Mouse (Mus musculus) thymus, postnatal 25 days (tissue): ENCODE measurements around the gene Pde4c.

Experiments
- DNase-seq: peaks from one replicate; pipeline ENCODE4 v3.0.0; 2022

Pde4c gene

DNA sequence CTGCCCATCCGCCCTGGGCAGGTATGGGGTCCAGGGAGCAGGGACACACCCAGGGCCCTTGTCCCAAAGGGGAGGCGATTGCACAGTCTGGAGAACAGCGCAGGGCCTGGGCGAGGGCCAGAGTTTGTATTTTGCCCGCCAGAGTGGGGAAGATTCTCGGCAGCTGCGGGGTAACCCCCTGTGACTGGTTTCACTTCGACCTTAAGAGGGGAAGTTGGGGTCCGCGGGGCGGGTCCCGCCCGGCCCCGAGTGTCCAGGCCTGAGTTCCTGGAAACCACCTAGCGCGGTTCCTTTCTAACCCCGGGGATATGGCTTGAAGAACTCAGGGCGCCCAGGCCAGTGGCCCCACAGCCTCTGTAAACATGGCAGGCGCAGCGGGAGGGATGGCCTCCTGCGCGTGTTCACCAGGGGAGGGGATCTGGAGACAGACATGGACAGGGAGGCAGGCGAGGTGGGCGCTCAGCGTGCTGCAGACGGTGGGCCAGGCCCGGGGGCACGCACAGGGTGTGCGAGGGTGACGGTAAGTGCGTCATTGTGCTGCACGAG lies 44.8 kb downstream of the Pde4c start:
- DNase-seq = no peak

DNA sequence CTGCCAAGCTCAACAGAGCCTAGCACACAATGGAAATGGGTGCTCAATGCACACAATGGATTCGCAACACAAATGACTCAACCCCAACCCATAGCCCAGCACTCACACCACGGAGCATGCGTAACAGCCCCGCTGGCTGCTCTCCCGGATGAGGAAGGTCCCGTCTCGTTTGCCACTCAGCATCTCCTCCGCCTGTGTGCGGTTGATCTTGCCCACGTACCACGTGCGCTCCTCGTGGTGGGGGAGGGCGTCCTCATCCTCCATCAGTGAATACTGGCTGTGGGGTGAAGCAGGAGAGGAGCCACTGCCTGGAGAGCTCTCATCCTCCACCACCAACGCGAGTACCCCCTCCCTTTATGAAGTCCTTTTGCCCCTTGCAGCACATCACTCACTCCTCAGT lies 45.4 kb downstream of the Pde4c start:
- DNase-seq = no peak

DNA sequence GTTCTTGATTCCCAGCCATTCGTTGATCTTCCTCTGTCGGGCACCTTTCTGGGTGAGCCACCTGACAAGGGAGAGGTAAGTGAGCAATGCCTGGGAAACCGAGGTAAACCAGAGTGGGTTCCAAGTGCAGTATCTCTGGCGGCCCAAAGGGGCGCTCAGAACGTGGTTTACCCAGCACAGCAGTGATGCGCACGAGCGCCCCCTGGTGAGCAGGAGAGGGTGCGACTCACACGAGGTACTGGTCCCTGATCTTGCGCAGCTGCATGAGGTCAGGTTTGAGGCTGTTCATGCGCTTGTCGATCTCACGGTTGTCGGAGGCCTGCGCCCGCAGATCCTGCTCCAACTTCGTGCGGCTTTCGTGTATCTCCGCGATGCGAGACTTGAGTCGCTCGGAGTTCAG lies 45.8 kb downstream of the Pde4c start:
- peak; percentile 98 for DNase-seq

DNA sequence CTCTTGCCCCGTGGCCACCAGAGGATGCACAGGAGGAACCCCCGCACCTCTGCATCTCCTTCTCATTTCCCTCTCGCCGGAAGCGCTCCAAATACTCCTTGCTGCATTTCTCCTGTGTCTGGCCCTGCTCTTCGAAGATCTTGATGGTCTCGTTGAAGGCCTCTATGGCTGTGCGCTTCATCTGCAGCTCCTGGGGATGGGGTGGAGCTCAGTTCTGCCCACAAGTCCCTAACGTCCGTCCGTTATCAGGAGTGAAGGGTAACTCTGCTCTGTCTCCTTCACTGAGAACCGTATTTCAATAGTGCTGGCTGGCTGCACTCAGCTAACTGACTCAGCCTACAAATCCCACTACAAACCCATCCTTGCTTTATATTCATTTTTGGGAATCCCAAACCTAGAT lies 46.3 kb downstream of the Pde4c start:
- DNase-seq = no peak

DNA sequence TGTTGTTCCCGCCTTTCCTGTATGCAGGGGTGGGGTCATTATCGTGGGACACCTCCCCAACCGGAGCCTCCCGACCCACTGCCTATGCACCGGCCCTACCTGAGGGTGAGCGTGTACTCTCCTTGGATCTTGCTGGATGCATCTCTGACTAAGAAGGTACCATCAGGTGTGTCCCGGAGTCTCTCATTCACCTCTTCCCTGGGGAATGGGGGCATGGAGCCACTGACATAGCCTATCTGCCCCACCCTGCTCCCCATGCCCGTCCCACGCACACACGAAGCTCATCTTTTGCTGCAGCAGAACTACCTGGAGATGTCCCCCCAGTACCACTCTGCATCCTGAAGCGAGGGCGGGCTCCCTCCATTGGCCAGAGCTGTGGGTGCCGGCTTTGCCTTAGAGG lies 47.2 kb downstream of the Pde4c start:
- DNase-seq = no peak

DNA sequence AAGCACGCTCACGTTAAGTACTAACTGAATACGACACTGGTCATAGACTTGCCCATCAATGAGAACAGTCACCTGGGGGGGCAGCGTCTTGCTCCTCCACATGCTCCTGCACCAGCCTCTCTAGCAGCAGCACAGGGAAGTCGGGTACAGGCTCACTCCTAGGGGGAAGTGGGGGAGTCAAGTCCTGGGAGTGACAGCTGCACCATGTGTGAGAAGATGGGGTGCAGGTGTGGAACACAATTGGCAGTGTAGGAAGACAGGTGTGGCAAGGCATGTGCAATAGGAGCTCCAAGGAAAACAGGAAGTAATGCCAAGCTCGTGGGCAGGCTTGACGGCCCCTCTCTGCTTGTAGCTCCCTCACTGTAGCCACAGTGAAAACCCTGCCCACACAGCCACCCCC lies 47.7 kb downstream of the Pde4c start:
- DNase-seq = no peak

DNA sequence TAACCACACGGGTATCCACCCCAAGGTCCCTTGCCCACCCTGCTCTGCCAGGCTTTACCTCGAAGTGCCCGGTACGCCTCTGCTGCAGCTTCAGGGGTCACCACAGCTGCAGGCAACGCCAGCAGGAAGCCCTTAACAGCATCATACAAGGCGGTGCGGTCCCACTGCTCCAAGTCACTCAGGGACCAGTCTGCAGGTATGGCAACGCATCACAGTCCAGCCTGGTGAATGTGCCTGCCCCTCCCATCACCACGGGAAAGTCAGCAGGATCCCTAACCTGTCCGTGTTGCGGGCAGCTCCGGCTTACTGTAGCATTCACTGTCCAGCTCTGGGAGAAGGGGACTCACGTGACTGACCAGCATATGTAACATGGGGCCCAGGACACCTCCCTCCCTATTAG lies 48.6 kb downstream of the Pde4c start:
- no peak for DNase-seq

DNA sequence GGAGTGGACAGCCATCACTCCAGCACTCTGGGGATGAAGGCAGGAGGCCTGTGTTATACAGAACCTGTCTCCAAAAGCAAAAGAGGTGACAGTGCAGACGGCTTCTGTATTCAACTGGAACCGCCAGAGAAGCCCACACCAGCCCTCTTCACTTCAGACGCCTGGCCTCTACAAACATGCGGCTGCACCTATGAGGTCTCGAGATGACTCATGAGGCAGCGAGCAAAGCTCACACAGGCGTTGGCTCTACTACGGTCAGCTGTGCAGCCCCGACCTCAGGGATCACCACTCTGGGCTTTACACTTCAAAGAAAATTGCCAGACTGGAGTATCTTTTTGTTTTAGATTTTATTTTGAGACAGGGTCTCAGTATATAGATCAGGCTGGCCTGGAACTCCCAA lies 49.4 kb downstream of the Pde4c start:
- DNase-seq = no peak

DNA sequence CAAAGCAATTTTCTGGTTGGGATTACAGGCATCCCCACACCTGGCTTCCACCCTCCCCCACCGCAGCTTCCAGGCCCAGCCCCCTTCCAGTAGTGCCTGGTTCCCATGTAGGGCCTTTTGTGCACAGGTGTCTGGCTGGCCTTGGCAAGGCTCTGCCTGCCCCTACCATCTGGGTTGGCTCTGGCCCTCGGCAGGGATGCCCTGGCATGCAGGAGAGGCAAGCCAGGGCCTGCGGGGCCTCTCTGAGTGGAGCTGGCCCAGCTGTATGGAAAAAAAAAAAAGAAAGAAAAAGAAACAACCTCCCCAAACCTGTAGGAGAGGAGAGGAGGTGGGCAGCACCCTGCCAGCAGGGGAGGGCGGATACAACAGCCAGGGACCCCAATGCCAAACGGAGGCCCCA lies 49.9 kb downstream of the Pde4c start:
- no peak for DNase-seq

DNA sequence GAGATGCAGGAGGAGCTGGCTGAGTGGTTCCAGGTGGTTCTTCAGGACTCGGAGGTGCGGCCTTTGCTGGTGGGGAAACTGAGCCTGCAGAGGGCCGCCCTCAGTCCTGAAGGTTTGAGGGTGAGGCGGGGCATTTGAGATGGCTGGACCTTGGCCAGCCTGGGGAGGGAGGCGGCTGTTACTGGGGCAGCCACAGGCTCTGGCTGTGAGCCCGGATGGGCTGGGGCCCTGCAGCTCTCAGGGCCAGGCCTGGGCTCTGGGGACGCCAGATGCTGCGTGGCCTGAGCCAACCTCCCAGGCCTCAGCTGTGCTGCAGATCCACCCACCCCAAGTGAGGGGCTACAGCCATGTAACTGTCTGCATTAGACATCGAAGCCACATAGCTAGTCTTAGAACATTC lies 50.3 kb downstream of the Pde4c start:
- no peak for DNase-seq

DNA sequence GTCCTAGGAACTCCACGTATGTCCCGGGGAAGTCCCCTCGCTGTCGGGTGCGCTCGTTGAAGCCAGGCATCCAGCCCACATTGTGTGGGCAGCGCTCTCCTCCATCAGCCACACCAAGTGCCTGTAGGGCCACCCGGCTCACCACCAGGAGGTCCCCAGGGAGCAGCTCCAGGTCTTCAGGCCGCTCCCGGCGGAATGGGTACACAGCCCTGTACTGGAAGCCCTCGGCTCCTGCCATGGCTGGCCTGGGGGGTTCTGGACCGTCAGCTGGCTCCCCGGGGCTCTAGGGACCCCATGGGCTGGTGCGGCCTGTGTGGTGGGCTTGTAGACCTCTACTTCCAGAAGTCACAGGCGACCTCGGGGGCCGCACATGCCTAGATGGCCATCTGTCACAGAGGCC lies 51.2 kb downstream of the Pde4c start:
- DNase-seq = no peak

DNA sequence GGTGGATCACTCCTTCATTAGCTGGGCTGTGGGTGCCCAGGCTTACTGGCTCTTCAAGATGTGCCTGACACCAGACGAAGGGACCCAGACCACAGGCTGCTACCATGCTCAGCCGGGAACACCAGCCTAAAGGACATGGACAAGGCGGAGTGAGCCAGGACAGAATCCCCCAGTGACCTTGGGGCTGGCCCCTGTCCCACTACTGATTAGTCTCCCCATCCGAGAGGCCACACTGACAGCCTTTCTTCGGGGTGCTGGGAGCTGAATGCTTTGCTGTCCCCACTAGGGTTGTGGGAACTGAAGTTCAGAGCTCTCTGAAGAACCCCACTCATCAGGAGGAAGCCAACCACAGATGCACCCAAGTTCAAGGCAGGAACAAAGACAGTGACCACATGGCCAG lies 51.7 kb downstream of the Pde4c start:
- no peak for DNase-seq

DNA sequence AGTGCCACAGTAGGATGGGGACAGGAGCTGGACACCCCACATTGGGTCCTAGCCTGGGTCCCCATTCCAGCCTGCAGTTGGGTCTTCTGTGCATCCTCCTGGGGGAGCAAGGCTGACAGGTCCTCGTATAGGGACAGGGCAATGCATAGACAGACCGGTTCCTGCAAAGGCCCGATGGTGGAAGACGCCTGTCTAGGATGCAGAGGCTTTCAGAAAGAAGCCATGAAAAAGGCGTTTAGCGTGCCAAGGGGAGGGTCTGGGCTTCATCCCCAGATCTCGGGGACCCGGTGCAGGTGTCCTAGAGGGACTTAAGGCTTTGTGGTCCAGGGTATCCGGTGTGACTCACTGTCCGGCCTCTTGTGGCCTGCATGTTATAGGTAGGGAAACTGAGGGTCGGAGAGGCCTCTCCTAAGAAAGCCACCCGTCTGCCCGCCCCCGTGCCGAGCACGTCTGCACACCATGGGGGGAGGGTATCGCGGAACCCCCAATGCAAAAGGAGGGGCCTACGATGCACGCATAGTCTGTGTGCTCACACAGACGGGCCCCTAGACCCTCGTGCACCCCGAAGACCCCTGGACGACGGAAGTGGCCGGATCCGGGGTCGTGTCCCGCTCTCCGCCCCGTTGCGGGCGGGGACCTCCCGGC lies 52.5 kb downstream of the Pde4c start:
- no peak for DNase-seq

DNA sequence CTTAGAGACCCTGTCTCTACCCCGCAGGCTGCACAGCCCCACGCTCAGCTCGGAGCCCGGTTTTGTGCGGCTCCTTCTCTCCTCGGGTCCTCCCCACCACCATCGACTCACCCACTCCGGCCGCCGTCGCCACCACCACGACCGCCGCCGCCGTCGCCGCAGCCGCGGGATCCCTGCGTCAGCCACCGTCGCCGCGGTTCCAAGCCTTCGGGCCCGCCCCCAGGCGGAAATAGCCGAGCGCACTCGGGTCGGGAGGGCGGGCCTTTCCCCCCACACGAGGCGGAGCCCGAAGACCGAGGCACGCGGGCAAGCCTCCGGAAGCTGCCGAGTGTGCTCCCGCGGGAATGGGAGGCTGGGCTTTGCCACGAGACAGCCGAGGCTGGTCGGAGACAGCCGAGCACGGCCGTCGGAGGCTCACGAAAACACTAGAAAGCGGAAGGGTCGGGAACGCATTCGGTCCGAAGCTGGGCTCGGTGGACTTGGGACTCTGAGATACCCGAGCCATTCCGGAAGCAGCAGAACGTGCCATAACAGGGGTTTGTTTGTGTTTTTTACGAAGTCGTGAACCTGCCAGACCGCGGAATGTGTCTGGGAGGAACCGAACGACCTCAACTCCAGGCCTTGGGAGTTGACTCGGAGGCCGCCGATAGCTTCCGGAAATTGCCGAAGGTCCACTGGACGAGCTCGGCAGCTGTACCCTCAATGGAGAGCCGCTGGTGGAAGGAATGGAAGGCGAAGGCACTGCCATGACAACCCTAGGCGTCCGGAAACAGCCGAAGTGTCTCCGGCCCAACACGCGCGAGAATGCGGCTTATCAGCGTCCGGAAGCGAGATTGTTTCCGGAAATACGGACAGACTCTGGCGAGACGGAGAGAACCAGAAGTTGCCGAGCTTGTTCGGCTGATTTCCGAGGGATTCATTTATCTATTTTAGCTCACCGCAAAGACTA lies 53.2 kb downstream of the Pde4c start, which contains the start of gene Pik3r2:
TSS of gene Pik3r2 (minus strand) at position 218 of the 949 bp plus-strand sequence.
- peak; percentile 99 for DNase-seq

DNA sequence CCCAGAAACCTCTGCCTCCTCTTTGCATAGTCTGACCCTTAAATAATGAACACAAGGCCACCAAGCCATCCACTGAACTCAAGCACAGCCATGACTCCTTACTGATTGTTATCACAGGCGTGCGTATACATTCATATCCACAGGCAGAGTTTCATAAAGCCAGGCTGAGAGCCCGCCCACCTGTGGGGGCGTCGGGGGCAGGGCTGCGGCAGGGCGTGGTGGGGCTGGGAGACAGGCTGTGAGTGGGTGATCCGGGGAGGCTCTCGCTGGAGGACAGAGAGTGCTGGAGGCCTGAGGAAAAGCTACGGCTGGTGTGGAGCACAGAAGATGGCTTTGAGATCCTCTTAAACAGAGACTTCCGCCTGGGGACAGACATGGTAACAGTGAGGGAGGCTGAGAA lies 56.6 kb downstream of the Pde4c start:
- no peak for DNase-seq

DNA sequence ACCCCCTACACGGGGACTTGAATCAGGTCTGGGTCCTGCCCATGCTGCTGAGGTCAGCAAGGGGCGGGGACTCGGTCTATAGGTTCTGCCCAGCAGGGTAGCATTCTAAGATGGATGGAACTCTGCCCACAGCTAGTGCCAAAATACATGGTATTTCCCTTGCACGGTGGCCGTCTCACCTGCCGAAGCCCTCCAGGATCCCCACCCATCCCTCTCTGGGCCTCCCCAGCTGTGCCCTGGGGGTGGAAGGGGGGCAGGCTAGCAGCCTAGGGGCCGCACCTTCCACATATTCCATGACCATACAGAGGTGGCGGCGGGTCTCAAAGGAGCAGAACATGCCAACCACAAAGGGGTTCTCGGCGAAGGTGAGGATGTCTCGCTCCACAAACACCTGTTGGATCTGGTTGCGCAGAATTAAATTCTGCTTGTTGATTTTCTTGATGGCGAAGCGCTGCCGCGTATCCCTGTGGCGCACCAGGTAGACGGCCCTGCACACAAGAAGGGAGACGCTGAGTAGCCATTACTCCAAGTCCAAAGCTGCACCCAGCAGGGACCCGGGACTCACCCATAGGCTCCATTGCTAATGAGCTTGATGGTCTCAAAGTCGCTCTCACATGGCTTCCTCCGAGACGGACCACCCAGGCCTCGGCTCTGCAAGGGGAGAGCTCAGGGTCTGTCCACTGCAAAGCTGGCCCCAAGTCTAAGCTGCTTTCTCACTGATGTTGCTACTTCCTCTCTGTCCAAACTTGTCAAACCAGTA lies 63.0 kb downstream of the Pde4c start:
- no peak for DNase-seq

DNA sequence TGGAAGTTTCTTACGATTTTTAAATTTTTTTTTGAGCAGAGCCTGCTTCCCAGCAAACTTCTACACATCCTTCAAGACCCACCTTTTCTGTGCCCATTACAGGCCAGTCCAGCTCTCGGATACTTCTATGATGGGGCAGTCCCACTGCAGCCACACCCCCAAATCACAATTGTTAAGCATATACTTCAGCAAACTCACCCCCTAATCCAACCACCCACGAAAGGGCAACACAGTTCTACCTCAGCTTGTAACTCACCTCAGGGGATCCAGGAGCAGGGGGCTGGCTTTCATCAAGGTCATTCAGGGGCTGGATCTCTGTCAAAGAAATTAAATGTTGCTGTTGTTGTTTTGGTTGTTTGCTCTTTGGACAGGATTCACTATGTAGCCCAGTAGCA lies 63.5 kb downstream of the Pde4c start:
- DNase-seq = no peak

DNA sequence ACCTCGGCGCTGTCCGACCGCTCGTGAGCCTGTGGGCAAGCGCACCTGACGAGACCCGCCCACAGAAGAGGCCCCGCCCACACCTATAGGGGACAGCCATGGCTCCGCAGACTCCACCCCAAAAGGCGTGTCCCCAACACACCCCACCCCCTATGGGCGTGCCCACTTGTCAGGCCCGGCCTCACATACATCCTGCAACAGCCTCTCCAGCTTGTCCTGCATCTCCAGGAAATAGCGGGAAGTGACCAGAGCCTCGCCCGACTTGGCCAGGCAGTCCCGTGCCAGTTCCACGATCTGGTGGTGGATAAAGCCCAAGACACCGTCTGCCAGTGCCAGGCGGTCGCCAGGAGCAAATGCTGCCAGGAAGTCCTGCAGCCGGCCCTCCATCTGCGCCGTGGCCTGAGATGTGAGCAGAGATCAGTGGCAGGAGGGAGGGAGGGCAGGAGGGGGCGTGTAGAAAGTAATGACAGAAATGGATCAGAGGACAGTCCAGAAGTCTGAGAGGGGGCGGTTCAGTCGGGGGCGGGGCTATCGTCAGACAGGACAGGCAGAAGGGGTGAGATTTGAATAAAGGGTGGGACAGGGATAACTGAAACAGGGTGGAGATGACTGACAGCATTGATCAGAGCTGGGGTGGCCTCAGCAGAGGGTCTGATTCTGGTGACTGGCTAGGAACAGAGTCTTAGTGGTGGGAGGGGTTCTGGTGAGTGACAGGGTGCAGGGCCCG lies 64.6 kb downstream of the Pde4c start:
- DNase-seq = no peak

DNA sequence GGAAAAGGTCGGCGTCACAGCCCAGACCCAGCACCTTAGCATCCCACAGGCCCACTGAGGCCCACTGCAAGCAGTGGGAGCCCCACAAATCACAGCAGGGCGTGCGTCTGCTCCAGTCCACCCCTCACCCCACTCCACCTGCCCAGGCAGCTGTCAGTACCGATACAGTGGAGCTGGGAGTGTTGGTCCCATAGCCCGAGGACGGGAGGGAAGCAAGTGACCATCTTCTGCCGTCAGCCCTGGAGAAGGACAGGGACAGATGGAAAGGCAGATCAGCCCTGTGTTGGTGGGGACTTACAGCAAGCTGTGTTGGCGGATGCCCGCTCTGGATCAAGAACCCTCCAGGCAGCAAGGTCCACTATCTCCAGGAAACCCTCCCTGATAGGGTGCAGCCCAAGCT lies 65.5 kb downstream of the Pde4c start:
- no peak for DNase-seq

DNA sequence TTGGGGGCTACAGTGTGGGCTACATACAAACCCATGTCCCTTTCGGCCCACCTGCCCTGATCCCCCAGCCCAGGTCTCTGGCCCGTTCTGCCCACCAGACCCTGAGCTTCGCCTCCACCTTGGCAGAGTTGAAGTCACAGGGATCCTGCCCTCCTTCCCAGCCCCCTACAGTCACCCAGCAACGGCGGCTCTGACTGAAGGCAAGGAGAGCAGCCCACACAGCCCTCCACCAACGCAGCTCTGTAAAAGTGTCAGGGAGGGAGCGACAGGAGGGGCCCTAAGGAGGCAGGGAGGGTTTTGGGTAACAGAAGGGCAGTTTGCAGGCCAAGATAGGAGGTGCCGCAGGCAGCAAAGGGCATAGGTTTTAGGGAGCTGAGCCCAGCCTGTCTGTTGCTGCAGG lies 67.3 kb downstream of the Pde4c start:
- no peak for DNase-seq

DNA sequence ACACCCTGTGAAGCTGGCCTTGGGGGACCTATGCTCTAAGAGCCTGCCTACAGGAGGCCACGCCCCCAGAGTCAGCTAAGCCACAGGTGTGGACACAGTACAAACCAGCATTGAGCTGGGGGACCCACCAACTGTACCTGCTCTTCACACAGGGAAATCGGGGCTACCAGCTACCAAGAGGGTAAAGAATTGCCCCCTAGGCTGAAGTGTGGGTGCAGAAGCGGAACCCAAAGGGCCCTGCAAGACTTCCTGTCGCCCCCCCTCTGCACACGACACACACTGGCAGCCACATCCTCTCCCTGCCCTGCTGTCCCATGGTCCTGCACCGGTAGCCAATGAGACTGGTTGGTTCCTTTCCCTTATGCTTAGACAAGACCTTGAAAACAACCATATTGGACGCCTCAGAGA lies 67.8 kb downstream of the Pde4c start:
- DNase-seq = peak; percentile 83

DNA sequence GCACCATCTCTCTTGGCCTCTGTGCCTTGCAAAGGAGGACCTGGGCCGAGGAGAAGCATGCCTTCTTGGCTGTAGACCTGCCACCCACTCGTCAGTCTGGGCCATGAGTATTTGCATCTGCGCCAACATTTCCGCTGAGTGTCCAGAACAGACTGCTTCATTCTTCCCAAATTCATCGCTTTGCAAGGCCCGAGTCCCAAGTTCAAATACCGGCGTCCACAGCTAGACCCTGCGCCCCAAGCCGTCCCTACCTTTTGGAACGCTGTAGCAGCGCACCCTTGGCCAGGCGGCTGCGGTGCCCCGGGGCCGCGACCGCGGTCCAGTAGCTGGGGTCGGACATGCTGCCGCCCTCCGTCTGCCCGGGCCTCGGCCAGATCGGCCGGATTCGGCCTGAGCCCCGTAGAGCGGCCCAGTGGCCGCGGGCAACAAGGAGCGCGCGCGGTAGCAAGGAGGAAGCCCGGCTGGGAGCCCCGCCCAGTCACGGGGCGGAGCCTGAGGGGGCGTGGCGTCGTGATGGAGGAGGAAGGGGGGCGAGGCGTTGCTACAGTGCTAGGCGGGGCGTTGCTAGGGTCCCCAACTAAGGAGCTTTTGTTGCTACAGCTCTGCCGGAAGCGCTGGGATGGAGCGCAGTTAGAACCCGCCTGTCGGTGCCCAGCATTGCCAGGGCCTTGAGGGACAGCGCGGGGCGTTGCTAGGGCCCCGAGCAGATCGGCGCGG lies 68.6 kb downstream of the Pde4c start:
- peak; percentile 100 for DNase-seq
